Mouse (Mus musculus): ENCODE data around the gene Mcpt8.

DNA sequence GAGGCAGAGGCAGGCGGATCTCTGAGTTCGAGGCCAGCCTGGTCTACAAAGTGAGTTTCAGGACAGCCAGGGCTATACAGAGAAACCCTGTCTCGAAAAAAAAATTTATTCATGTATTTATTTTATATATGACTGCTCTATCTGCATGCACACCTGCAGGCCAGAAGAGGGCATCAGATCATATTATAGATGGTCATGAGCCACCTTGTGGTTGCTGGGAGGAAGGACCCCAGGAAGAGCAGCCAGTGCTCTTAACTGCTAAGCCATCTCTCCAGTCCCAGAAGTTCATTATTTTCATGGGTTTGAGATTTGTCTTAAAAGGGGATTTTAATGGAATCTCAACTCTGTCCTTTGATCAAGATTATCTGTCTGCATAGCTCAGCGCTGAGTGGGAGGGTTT is 13.9 kb upstream of the Mcpt8 start:
- peak; percentile 67 for TF ChIP-seq CTCF (IDR thresholded peaks at IDR 0.05; ENCODE audit: low read depth)
- TF ChIP-seq EP300 (IDR thresholded peaks at IDR 0.05; ENCODE audit: low read depth): no peak

Data from liver, embryonic 14.5 days (tissue).